Mouse (Mus musculus) megakaryocyte-erythroid progenitor cell, adult 5 weeks (primary cell): ENCODE measurements around the gene Lce1h. TPM values are rescaled to one million over a fixed set of nuclear protein-coding genes. Genes with fewer than 3 reads are reported as not detected.

Experiments used
- polyA plus RNA-seq: library from polyadenylated mRNA; stranded (reverse); fragments of >175 nt; gene quantifications from 2 replicates; pipeline ENCODE4 v1.2.3, GENCODE M21; 2012

Gene Lce1h
- polyA plus RNA-seq, result not detected in 2 replicates

GRCm38 (mm10) chr3:92764965-92765364 lies at the start of gene Lce1h:
Gene Lce1h, minus strand, starts transcription at chr3:92765065.

GRCm38 (mm10) chr3:92807791-92808190 lies 42.9 kb upstream of the Lce1h start, which contains the start of gene Lce1k:
Gene Lce1k, minus strand, starts transcription at chr3:92807891.

DNA sequence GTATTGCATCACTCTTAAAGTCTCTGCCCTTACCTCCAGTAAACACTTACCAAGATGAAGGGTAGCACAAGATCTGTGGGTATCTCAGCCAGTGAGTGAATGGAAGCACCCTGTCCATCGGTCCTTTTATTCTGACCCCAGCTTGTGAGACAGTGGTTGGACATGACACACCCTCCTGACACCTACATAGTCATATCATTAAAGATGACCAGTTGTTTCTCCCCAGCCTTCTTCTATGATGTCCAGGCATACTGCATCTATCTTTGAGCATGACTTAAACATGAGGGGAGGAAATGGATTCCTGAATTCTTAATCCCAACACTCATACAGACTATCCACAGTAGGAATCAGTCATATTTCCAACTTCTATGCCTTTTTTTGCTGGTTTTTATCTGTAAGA lies 25.5 kb upstream of the Lce1h start, which contains the start of gene Lce1j:
Gene Lce1j (minus strand): TSS at position 101 of the 400 bp plus-strand sequence.

DNA sequence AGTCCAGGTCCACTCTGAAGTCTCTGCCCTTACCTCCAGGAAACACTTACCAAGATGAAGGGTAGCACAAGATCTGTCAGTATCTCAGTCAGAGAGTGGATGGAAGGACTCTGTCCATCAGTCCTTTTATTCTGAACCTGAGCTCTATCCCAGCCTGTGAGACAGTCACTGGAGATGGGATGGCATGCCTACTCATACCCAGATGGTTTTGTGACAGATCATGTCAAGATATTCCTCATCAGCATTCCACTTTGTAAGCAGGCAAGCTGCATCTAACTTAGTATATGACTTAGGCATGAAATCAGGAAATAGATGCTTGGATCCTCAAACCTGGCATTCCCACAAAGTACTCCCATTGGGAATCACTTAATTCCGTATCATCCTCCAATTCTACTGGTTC lies 13.9 kb upstream of the Lce1h start, which contains the start of gene Lce1i:
Gene Lce1i (minus strand): TSS at position 101 of the 400 bp plus-strand sequence.

DNA sequence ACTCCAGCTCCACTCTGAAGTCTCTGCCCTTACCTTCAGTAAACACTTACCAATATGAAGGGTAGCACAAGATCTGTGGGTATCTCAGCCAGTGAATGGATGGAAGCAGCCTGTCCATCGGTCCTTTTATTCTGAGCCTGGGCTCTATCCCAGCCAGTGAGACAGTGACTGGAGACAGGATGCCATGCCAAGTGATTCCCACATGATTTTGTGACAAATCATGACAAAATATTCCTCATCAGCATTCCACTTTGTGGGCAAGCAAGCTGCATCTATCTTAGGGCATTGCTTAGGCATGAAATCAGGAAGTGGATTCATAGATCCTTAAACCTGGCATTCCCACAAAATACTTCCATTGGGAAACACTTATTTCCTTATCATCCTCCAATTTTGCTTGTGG lies 12.6 kb downstream of the Lce1h start, which contains the start of gene Lce1g:
Gene Lce1g (minus strand): TSS at position 101 of the 400 bp plus-strand sequence.

DNA sequence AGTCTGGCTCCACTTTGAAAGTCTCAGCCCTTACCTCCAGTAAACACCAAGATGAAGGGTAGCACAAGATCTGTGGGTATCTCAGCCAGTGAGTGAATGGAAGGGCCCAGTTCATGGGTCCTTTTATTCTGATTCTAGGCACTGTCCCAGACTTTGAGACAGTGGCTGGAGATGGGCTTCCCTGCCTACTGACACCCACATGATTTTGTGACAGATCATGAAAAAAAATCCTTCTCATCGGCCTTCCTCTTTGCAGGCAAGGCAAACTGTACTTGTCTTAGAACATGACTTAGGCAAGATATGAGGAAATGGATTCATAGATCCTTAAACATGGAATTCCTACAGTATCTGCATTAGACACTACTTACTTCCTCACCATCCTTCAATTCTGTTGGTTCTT lies 25.9 kb downstream of the Lce1h start, which contains the start of gene Gm38119:
Gene Gm38119 (minus strand): TSS at position 101 of the 400 bp plus-strand sequence.

DNA sequence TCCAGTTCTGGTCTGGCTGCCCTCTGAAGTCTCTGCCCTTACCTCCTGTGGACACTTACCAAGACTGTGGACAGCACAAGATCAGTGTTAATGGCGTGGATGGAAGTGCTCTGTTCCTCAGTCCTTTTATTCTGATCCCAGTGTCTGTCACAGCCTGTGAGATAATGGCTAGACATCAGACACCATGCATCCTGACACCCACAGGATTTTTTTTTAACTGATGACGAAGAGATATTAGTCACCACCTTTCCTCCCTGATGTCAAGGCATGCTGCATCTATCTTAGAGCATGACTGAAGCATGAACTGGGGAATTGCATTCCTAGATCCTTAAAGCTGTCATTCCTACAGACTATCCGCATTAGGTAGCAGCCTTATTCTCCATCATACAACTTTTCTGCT lies 44.6 kb downstream of the Lce1h start, which contains the start of gene Lce1f:
Gene Lce1f (minus strand): TSS at position 101 of the 400 bp plus-strand sequence.

Other genes starting within 250 kb of the Lce1h start
- gene 2310046K23Rik, start 230.6 kb downstream of the Lce1h start, polyA plus RNA-seq, result not detected in 2 replicates
- gene Ivl, start 191.3 kb downstream of the Lce1h start, polyA plus RNA-seq, result 0.04 TPM in 1 of 2 replicates, not detected in the other
- 0.07 TPM in 1 of 2 replicates, not detected in the other for gene Smcp, start 176.1 kb downstream of the Lce1h start, polyA plus RNA-seq
- not detected in 2 replicates for gene 2210017I01Rik, start 157.6 kb downstream of the Lce1h start, polyA plus RNA-seq
- not detected in 2 replicates for gene Lce6a, start 143.4 kb downstream of the Lce1h start, polyA plus RNA-seq
- 0.10 TPM in 1 of 2 replicates, not detected in the other for gene Lce1a1, start 116.8 kb downstream of the Lce1h start, polyA plus RNA-seq
- gene Lce1b, start 108.1 kb downstream of the Lce1h start, polyA plus RNA-seq, result not detected in 2 replicates
- not detected in 2 replicates for gene Lce1a2, start 94.8 kb downstream of the Lce1h start, polyA plus RNA-seq
- gene Lce1c, start 85.8 kb downstream of the Lce1h start, polyA plus RNA-seq, result not detected in 2 replicates
- gene Lce1d, start 77.9 kb downstream of the Lce1h start, polyA plus RNA-seq, result not detected in 2 replicates
- not detected in 2 replicates for gene Lce1e, start 56.0 kb downstream of the Lce1h start, polyA plus RNA-seq
- gene Lce1f, start 44.7 kb downstream of the Lce1h start, polyA plus RNA-seq, result not detected in 2 replicates
- not detected in 2 replicates for gene Gm38119, start 26.0 kb downstream of the Lce1h start, polyA plus RNA-seq
- not detected in 2 replicates for gene Lce1g, start 12.7 kb downstream of the Lce1h start, polyA plus RNA-seq
- not detected in 2 replicates for gene Lce1i, start 13.8 kb upstream of the Lce1h start, polyA plus RNA-seq
- gene Lce1j, start 25.4 kb upstream of the Lce1h start, polyA plus RNA-seq, result not detected in 2 replicates
- gene Lce1k, start 42.8 kb upstream of the Lce1h start, polyA plus RNA-seq, result not detected in 2 replicates
- not detected in 2 replicates for gene Kprp, start 62.2 kb upstream of the Lce1h start, polyA plus RNA-seq
- not detected in 2 replicates for gene Lce1l, start 86.2 kb upstream of the Lce1h start, polyA plus RNA-seq
- not detected in 2 replicates for gene 2310050C09Rik, start 105.2 kb upstream of the Lce1h start, polyA plus RNA-seq
- not detected in 2 replicates for gene Lce3a, start 161.2 kb upstream of the Lce1h start, polyA plus RNA-seq
- not detected in 2 replicates for gene Lce3b, start 167.9 kb upstream of the Lce1h start, polyA plus RNA-seq
- not detected in 2 replicates for gene Lce3c, start 179.4 kb upstream of the Lce1h start, polyA plus RNA-seq
- gene Lce3d, start 192.3 kb upstream of the Lce1h start, polyA plus RNA-seq, result not detected in 2 replicates
- not detected in 2 replicates for gene Lce3e, start 202.0 kb upstream of the Lce1h start, polyA plus RNA-seq
- gene Lce3f, start 227.2 kb upstream of the Lce1h start, polyA plus RNA-seq, result not detected in 2 replicates